Mouse (Mus musculus): ENCODE results near the gene Sgsm2. TPM values are rescaled to one million over a fixed set of nuclear protein-coding genes. Genes with fewer than 3 reads are reported as not detected.
A peak's percentile ranks its signal among the peaks of the same experiment; 100 is the strongest.

Sgsm2 gene
- polyA plus RNA-seq, 1 experiment from 2014 or later, result 6.0 TPM

DNA sequence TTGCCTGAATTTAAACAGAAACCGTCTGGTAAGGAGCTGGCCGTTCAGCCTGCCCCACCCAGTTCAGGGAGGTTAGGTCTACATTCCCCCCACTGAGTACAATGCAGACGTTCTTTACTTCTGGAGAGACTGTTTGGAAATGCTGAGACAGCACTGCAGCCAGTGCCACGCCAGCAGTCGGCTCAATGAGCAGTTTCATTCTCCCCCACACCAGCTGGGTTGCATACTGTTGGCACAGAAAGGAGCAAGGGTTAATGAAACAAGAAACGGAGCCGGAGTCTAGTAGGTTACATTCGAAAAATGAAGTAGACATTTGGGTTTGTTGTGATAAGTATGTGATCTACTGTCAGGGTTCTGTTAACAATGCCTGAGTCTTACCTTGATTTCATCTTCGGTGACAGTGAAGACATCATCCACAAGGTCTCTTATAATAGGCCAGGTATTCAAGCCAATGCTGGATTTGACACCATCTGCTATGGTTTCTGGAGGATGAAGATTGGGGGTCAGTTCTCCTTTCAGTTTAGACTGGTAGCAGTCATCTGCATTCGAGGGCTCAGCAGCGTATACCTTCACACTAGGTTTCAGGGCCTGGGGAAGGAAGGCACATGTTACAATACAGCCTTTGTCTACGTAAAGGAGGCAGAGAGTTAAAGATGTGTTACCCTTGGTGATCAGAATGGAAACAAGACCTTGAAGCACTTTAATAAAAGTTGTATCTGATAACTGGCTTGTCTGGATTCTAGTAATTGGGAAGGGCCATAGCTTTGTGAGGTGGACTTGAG lies 11.9 kb upstream of the Sgsm2 start:
- WGBS, result 83% methylated on average over 12 of the region's 12 CpGs
- no peak overlapping the region for H3K4me2 ChIP-seq (replicated peaks)
- H3K36me3 ChIP-seq, result peaks cover 71% of the 10 kb centered on the region
- no peaks in the 10 kb centered on the region for H3K4me1 ChIP-seq
- no peak overlapping the region for H3K9ac ChIP-seq
- H3K27me3 ChIP-seq, result no peaks in the 10 kb centered on the region
- H3K4me3 ChIP-seq, result no peak overlapping the region
- ATAC-seq (ENCODE audit: low FRiP score, low read depth), result no peak
- H3K9me3 ChIP-seq, result no peaks in the 10 kb centered on the region
- no peak overlapping the region for H3K27ac ChIP-seq

DNA sequence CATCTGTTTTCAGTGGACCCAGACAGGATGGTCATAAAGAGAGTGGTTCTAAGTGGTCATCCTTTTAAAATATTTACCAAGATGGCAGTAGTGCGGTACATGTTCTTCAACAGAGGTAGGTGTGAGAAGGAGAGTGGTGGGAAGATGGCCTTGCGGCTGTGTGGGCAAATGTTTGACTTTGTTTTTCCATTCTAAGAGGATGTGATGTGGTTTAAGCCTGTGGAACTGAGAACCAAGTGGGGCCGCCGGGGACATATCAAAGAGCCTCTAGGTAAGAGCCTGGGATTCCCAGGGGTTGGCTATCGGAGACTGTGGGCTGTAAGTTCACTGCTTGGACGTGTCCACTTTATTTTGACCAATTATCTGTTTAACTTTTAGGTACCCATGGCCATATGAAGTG lies 11.0 kb upstream of the Sgsm2 start:
- ATAC-seq (ENCODE audit: low FRiP score, low read depth), result no peak
- no peak overlapping the region for H3K9ac ChIP-seq
- WGBS, result 97% methylated on average over 6 of the region's 6 CpGs

GRCm38 (mm10) chr11:74902416-74902815 lies 5.6 kb upstream of the Sgsm2 start:
- peaks cover 19% of the 10 kb centered on the region for H3K4me1 ChIP-seq
- WGBS, result 90% methylated on average over 5 of the region's 5 CpGs
- H3K9ac ChIP-seq, result no peak overlapping the region
- no peak overlapping the region for H3K27ac ChIP-seq
- H3K4me2 ChIP-seq (replicated peaks), result no peak overlapping the region
- H3K9me3 ChIP-seq, result no peaks in the 10 kb centered on the region
- no peaks in the 10 kb centered on the region for H3K27me3 ChIP-seq
- H3K36me3 ChIP-seq, result peaks cover 78% of the 10 kb centered on the region
- H3K4me3 ChIP-seq, result no peak overlapping the region
- ATAC-seq (ENCODE audit: low FRiP score, low read depth), result no peak

More for the DNA sequence above, 11.0 kb upstream of the Sgsm2 start:
- H3K4me1 ChIP-seq, result no peaks in the 10 kb centered on the region
- H3K36me3 ChIP-seq, result peaks cover 80% of the 10 kb centered on the region
- H3K4me2 ChIP-seq (replicated peaks), result no peak overlapping the region
- H3K27ac ChIP-seq, result no peak overlapping the region
- no peak overlapping the region for H3K4me3 ChIP-seq
- no peaks in the 10 kb centered on the region for H3K9me3 ChIP-seq
- H3K27me3 ChIP-seq, result no peaks in the 10 kb centered on the region

DNA sequence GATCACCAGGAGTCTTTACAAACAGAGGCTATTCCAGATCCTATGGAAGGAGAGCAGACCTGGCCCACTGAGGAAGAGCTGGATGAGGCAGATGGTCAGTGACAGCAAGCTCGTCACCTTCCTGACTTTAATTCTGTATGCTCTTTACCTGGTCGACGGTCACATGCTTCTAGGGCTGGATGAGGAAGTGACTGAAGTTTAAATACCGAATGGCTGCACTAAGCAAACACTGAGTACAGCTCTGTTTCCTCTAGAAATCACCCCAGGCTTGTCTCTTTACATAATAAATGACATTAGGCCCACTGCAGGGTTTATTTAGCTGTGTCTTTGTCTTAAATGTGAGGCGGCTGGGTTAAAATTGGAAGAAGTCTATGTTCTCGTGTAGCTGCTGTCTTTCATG lies 4.7 kb upstream of the Sgsm2 start:
- no peak overlapping the region for H3K4me3 ChIP-seq
- H3K27me3 ChIP-seq, result no peaks in the 10 kb centered on the region
- peaks cover 19% of the 10 kb centered on the region for H3K4me1 ChIP-seq
- ATAC-seq (ENCODE audit: low FRiP score, low read depth), result no peak
- no peak overlapping the region for H3K27ac ChIP-seq
- H3K36me3 ChIP-seq, result peaks cover 70% of the 10 kb centered on the region
- H3K9me3 ChIP-seq, result no peaks in the 10 kb centered on the region
- no peak overlapping the region for H3K9ac ChIP-seq
- H3K4me2 ChIP-seq (replicated peaks), result no peak overlapping the region
- WGBS, result 96% methylated on average over 6 of the region's 6 CpGs

- WGBS, result under 1% methylated on average over 7 of the region's 7 CpGs
- Histone ChIP-seq H3K27ac (peak overlapping the region; percentile 75), H3K27me3 (no peaks in the 10 kb centered on the region), H3K4me1 (peaks cover 19% of the 10 kb centered on the region), H3K9me3 (no peaks in the 10 kb centered on the region), H3K4me3 (peak overlapping the region; percentile 91), H3K36me3 (peaks cover 39% of the 10 kb centered on the region), H3K9ac (peak overlapping the region; percentile 80), H3K4me2 (replicated peaks) (peak overlapping the region; percentile 88)
- ATAC-seq (ENCODE audit: low FRiP score, low read depth), result no peak
These were observed 1.6 kb upstream of the Sgsm2 start for GRCm38 (mm10) chr11:74898517-74898827.

DNA sequence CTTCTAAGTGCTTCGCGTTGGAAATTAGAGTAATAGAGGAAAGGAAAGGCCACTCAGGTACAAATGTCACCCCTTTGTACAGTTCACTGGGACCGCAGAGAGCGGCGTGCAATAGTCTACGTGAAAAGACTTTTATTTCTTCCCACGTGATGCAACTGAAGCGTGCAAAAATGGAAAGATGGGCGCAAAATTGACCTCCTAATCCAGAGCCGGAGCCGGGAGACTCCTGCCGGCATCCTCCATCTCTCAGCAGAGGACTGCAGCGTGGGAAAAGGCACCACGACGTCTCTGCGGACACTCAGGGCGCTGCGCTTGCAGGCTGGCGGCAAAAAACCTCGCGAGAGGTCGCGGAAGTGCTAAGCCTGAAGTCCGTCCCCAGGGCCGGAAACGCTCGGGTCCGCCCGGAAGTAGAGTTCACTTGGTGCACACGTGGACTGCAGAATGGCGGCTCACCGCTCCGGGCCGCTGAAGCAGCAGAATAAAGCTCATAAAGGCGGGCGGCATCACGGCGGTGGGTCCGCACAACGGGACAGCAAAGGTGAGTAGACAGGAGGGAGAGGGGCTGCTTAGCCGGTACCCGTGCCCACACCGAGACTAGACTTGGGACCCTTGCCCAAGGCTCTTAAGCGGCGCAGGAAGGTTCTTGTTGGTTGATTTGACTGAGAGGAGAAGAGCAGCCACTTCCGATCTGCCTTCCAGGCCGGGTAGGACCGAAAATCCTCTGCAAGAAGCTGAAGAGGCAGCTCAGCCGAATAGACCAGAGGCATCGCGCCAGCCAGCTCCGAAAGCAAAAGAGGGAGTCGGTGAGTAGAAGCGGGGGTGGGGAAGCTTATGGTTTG lies 1.0 kb upstream of the Sgsm2 start, which contains the start of gene Tsr1:
Tsr1 (plus strand) TSS at position 394 of the 839 bp plus-strand sequence.
- Histone ChIP-seq H3K4me3 (peak within 1 kb of the TSS; percentile 91), H3K4me2 (replicated peaks) (peak within 1 kb of the TSS; percentile 88), H3K27ac (peak within 1 kb of the TSS; percentile 75), H3K9me3 (no peaks in the 10 kb centered on the region), H3K27me3 (no peaks in the 10 kb centered on the region), H3K9ac (peak within 1 kb of the TSS; percentile 80), H3K4me1 (peaks cover 19% of the 10 kb centered on the region), H3K36me3 (peaks cover 33% of the 10 kb centered on the region)
- ATAC-seq (ENCODE audit: low FRiP score, low read depth), result peak; percentile 83
- WGBS, result under 1% methylated on average over 54 of the region's 54 CpGs

DNA sequence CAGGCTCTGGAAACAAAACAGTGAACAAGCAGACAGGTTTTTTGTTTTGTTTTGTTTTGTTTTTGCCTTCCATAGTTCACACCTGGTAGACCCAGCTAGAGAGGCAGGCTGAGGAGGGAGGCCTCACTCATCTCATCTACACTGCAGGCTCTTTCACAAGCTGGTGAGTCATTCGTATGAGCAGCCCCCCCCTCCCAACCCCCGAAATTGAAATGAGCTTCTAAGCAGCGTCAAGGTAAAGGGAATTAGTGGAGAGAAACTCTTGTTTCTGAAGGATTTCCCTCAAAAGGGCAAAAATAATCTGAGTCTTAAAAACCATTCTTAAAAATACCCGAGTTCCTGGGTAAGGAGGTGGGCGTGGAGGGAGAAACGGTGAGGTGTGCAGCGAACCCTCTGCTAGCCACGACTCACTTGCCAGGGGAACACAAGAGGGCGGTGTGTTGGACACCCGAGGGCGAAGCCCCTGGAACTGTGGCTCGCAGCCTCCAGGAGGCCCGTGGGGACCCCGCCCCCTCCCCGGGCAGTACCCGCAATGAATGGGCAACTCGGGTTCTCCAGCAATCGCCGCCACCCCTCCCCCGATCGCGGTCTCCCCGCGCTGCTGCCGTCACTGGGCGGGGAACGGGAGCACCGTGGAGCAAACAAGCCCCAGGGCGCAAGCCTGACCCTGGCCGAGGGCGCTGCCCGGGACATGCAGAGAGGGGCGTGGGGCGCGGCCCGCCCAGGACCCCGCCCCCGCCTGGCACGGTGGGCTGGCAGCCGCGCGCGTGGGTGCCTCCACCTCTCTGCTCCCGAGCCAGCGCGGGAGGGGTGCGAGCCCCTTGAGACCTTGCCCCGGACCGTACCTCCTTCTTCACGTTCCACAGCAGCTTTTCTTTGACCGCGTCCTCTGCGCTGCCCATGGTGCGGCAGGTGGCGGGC lies 620 bp downstream of the Sgsm2 start:
- H3K27ac ChIP-seq, result no peak overlapping the region
- H3K4me3 ChIP-seq, result peak overlapping the region; percentile 91
- peaks cover 19% of the 10 kb centered on the region for H3K36me3 ChIP-seq
- H3K27me3 ChIP-seq, result no peaks in the 10 kb centered on the region
- H3K9ac ChIP-seq, result peak overlapping the region; percentile 80
- WGBS, result under 1% methylated on average over 47 of the region's 55 CpGs
- ATAC-seq (ENCODE audit: low FRiP score, low read depth), result peak; percentile 22; the same call in 1 of the 2 replicates
- H3K4me1 ChIP-seq, result peaks cover 19% of the 10 kb centered on the region
- H3K4me2 ChIP-seq (replicated peaks), result peak overlapping the region; percentile 88
- no peaks in the 10 kb centered on the region for H3K9me3 ChIP-seq

DNA sequence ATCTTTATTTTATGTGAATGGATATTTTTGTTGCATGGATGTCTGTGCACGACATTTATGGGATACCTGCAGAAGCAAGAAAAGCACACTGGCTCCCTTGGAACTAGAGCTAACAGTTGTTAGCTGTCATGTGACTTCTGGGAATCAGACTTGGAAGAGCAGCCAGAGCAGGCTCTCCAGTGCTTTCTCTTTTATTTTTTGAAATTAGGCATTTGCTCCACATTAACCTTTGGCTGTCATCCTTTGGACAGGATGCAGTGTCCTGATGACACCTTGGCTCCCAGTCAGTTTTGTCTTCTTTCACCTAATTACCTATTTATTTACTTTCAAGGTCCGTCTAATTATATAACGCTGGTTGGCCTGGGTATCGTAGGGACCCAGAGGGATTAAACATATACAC lies 2.2 kb downstream of the Sgsm2 start:
- no peak for ATAC-seq (ENCODE audit: low FRiP score, low read depth)
- 80% methylated on average over 4 of the region's 4 CpGs for whole genome bisulfite sequencing

DNA sequence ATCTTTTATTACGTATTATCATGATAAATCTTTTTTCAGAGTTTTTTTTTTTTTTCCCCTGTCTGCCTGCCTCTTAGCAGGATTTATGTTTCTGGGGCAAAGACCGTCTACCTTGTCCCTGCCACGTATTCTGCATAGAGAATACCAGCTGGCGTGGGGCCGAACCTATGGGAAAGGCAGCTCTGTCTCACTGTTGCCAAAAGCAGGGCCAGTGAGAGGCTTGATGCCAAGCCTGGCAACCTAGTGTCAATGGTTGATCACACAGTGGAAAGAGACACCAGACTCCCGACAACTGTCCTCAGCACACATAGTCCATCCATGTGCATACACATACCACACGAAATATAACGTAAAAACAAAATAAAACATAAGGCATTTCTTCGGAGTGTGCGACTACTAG lies 13.8 kb downstream of the Sgsm2 start:
- 93% methylated on average over 10 of the region's 10 CpGs for WGBS
- Histone ChIP-seq H3K9ac (no peak overlapping the region), H3K36me3 (no peaks in the 10 kb centered on the region), H3K4me3 (no peak overlapping the region), H3K4me1 (no peaks in the 10 kb centered on the region), H3K27ac (no peak overlapping the region), H3K27me3 (no peaks in the 10 kb centered on the region), H3K4me2 (replicated peaks) (no peak overlapping the region), H3K9me3 (no peaks in the 10 kb centered on the region)
- no peak for ATAC-seq (ENCODE audit: low FRiP score, low read depth)

More for the DNA sequence above, 2.2 kb downstream of the Sgsm2 start:
- Histone ChIP-seq H3K27me3 (no peaks in the 10 kb centered on the region), H3K36me3 (peaks cover 3% of the 10 kb centered on the region), H3K9ac (no peak overlapping the region), H3K4me3 (no peak overlapping the region), H3K4me2 (replicated peaks) (no peak overlapping the region), H3K9me3 (no peaks in the 10 kb centered on the region), H3K27ac (no peak overlapping the region), H3K4me1 (peaks cover 11% of the 10 kb centered on the region)

DNA sequence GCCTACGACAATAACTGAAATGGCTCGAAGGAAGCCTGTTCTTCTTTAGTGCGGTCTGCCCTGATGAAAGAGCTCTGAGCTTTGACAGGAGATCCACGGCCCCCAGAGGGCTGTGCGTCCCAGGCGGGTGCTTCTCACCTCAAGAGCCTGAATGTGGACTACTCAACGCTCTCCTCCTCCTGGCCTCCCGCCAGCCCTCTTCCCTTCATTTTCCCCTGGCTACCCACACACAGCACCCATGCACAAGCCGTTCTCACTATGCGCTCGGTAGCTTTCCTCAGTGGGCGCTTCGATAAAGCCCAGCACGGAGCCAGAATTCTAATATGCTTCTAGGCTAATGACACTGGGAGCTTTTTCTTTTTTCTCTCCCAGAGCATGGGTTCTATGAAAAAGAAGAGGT lies 14.9 kb downstream of the Sgsm2 start:
- no peak for ATAC-seq (ENCODE audit: low FRiP score, low read depth)
- no peaks in the 10 kb centered on the region for H3K9me3 ChIP-seq
- H3K27ac ChIP-seq, result no peak overlapping the region; the same call in 1 of the 2 replicates
- H3K9ac ChIP-seq, result peak overlapping the region; percentile 0; the same call in 1 of the 2 replicates
- H3K27me3 ChIP-seq, result no peaks in the 10 kb centered on the region
- no peak overlapping the region for H3K4me2 ChIP-seq (replicated peaks)
- WGBS, result 74% methylated on average over 14 of the region's 14 CpGs
- peaks cover 1% of the 10 kb centered on the region; the same call in 1 of the 2 replicates for H3K4me1 ChIP-seq
- H3K4me3 ChIP-seq, result no peak overlapping the region
- no peaks in the 10 kb centered on the region for H3K36me3 ChIP-seq

- no peak overlapping the region for H3K4me3 ChIP-seq
These were observed 15.9 kb downstream of the Sgsm2 start for GRCm38 (mm10) chr11:74880999-74881398.

More at GRCm38 (mm10) chr11:74880999-74881398, 15.9 kb downstream of the Sgsm2 start:
- no peaks in the 10 kb centered on the region for H3K9me3 ChIP-seq
- 91% methylated on average over 9 of the region's 9 CpGs for WGBS
- no peak overlapping the region for H3K4me2 ChIP-seq (replicated peaks)
- no peaks in the 10 kb centered on the region for H3K27me3 ChIP-seq
- no peak for ATAC-seq (ENCODE audit: low FRiP score, low read depth)
- peaks cover 8% of the 10 kb centered on the region for H3K4me1 ChIP-seq
- H3K9ac ChIP-seq, result no peak overlapping the region
- no peak overlapping the region for H3K27ac ChIP-seq
- H3K36me3 ChIP-seq, result no peaks in the 10 kb centered on the region

Data from limb, embryonic 13.5 days (tissue).